Comparison of ENCODE assay signal across 8 mouse cellular contexts in genomic region chr19:37018411-37018810, GRCm38 (mm10).
DNase-seq lines count a peak whose midpoint lies in the region; ATAC-seq and TF ChIP-seq lines count a peak whose summit lies in the region.

No protein-coding gene starts in this region.

- 4% methylated on average over 26 of the region's 26 CpGs for WGBS in embryonic facial prominence, embryonic 15.5 days
- 2% methylated on average over 26 of the region's 26 CpGs for WGBS in hindbrain, embryonic 10.5 days
- 9% methylated on average over 26 of the region's 26 CpGs for WGBS in small intestine, adult 2 months

- H3K9ac ChIP-seq in embryonic facial prominence, embryonic 15.5 days = peak overlapping the region; percentile 6; the same call in 1 of the 2 replicates

- peak; percentile 84 for ATAC-seq in embryonic facial prominence, embryonic 15.5 days (ENCODE audit: insufficient number of reproducible peaks, low FRiP score, low TSS enrichment, low read depth)

- no peaks in the 10 kb centered on the region for H3K9me3 ChIP-seq in embryonic facial prominence, embryonic 15.5 days (replicated peaks)
- peaks cover 19% of the 10 kb centered on the region for H3K9me3 ChIP-seq in hindbrain, embryonic 10.5 days
- H3K9me3 ChIP-seq in megakaryocyte, embryonic 14.5 days = peaks cover 18% of the 10 kb centered on the region; the same call in 1 of the 2 replicates

- H3K4me1 ChIP-seq in embryonic facial prominence, embryonic 15.5 days = peaks cover 8% of the 10 kb centered on the region
- H3K4me1 ChIP-seq in hindbrain, embryonic 10.5 days (replicated peaks) = peaks cover 31% of the 10 kb centered on the region
- H3K4me1 ChIP-seq in megakaryocyte, embryonic 14.5 days = peaks cover 8% of the 10 kb centered on the region; the same call in 1 of the 2 replicates
- peaks cover 6% of the 10 kb centered on the region; the same call in 1 of the 2 replicates for H3K4me1 ChIP-seq in small intestine, adult 2 months (ENCODE audit: control insufficient read depth, insufficient read depth, insufficient read length, low read length)

- no peaks in the 10 kb centered on the region for H3K27me3 ChIP-seq in embryonic facial prominence, embryonic 15.5 days
- H3K27me3 ChIP-seq in hindbrain, embryonic 10.5 days (ENCODE audit: insufficient read depth, poor library complexity, severe bottlenecking) = no peaks in the 10 kb centered on the region
- peaks cover 2% of the 10 kb centered on the region for H3K27me3 ChIP-seq in megakaryocyte, embryonic 14.5 days (replicated peaks)
- no peaks in the 10 kb centered on the region for H3K27me3 ChIP-seq in small intestine, adult 2 months (ENCODE audit: control insufficient read depth, insufficient read depth, low read length)

- no peaks in the 10 kb centered on the region for H3K36me3 ChIP-seq in embryonic facial prominence, embryonic 15.5 days
- H3K36me3 ChIP-seq in hindbrain, embryonic 10.5 days = peaks cover 17% of the 10 kb centered on the region
- H3K36me3 ChIP-seq in megakaryocyte, embryonic 14.5 days (replicated peaks; ENCODE audit: low read length) = peaks cover 9% of the 10 kb centered on the region
- no peaks in the 10 kb centered on the region for H3K36me3 ChIP-seq in small intestine, adult 2 months (ENCODE audit: control insufficient read depth, insufficient read depth, low read length)

- no peak overlapping the region for H3K27ac ChIP-seq in embryonic facial prominence, embryonic 15.5 days (replicated peaks)
- peak overlapping the region; percentile 70 for H3K27ac ChIP-seq in hindbrain, embryonic 10.5 days
- no peak overlapping the region for H3K27ac ChIP-seq in small intestine, adult 2 months (ENCODE audit: insufficient read depth, low read depth, low read length)

- peak; percentile 57 to 63 for DNase-seq in B cell, adult 2 months
- DNase-seq in ZHBTc4 (ENCODE audit: low read depth, low spot score) = peak; percentile 97
- DNase-seq in hindbrain, embryonic 10.5 days (ENCODE audit: low spot score) = peak; percentile 81
- peak; percentile 65 to 76 for DNase-seq in layer of hippocampus, postnatal 10 days (ENCODE audit: low spot score in 2 of 2)
- no peak for DNase-seq in frontal cortex, postnatal 25 days (ENCODE audit: low spot score in 2 of 2)

- peak overlapping the region; percentile 59 for H3K4me2 ChIP-seq in embryonic facial prominence, embryonic 15.5 days (replicated peaks)

- H3K4me3 ChIP-seq in embryonic facial prominence, embryonic 15.5 days (replicated peaks) = peak overlapping the region; percentile 46
- H3K4me3 ChIP-seq in hindbrain, embryonic 10.5 days = peak overlapping the region; percentile 54
- peak overlapping the region; percentile 18 for H3K4me3 ChIP-seq in megakaryocyte, embryonic 14.5 days (replicated peaks)
- H3K4me3 ChIP-seq in small intestine, adult 2 months (ENCODE audit: low read depth, low read length) = peak overlapping the region; percentile 64

- TF ChIP-seq CTCF in small intestine, adult 2 months (IDR thresholded peaks at IDR 0.05; ENCODE audit: extremely low read depth, insufficient read length, insufficient replicate concordance, low read depth, low read length) = no peak

- peak; percentile 25; the same call in 1 of the 2 replicates for TF ChIP-seq POLR2A in small intestine, adult 2 months (IDR thresholded peaks at IDR 0.05; ENCODE audit: low read depth, low read length)

Comparison
In these comparisons a context has a peak if more than half of its experiments do, and no peak if none do; other contexts are left out.
1. DNase-seq: peak in B cell, adult 2 months (2 of 2), ZHBTc4 (single experiment), hindbrain, embryonic 10.5 days (single experiment) and layer of hippocampus, postnatal 10 days (2 of 2); none in frontal cortex, postnatal 25 days (0 of 2).
2. Peak in every context shown above with its lines, with median percentiles within 50 percentile points of each other: H3K4me3 ChIP-seq.